Mouse (Mus musculus): ENCODE data around the gene Ano9.

Gene Ano9

DNA sequence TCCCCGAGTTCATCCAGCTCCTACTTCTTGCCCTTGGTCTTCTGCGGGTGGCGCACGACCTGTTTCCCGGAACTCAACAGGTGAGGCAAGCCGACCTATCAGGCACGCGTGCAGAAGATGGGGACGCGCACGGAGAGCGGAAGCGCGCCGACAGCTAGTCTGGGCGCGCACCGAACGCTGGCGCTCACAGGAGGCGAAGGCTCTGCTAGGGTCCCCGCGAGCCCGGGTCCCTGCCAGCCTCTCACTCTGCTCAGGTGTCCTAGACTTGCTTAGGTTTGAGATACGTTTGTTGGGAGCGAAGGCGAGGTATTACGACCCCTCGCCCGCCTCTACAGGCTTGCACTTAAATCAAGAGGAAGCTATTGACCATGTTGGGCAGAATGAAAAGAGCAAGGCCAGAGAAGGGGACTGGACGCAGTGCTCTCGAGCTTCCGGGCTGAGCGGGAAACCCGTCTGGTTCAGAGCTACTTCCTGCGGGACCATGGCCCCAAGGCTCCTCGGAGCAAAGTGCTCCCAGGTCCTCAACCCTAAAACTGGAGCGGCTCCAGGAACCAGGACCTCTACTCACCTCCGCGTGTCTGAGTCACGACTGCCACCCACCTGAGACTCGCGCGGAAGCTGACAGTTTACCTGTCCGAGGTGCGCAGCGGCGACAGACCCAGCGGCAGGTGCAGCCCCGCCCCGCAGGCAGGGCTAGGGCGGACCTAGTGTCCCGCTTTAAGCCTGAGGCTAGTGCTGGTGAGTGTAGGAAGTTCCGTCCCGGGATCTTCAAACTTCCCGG is 17.5 kb downstream of the Ano9 start, which contains the start of gene Sigirr:
Gene Sigirr (minus strand): TSS at position 662 of the 781 bp plus-strand sequence.
- peak; percentile 57 for DNase-seq

DNA sequence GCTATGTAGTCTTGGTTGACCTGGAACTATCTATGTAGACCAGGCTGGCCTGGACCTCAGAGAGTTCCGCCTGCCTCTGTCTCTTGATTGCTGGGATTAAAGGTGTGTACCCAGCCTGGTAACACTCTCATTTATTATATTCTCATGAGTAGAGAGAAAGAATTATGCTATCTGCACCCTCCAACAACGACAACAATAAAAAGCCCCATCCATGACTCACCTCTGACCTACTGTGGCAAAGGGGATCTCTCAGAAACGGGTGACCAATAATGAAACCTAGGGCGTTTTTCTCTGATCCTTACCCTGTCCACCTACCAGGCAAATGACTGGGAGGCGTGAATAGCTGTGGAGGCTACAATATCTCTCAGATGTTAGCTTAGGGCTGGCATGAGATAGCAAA is 20.4 kb downstream of the Ano9 start:
- no peak for DNase-seq

DNA sequence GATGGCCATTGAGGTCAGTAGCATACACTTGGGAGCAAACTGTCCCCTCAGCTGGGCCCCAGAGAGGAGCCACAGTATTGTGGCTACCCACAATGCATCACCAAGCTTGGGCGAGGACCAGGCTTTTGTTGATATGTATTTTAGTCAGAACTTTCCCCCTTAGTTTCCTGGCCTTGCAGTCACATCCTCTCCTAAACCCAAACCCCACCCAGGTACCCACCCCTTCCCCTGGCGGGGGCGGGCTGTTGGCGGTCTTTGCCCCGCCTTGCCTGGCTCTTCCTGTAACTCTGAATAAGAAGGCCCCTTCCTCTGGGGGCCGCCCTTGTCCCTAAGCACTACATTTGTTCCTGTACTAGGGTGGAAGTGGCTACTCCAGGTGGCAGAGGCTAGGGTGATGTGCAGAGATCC is 21.0 kb downstream of the Ano9 start:
- peak; percentile 90 for DNase-seq

DNA sequence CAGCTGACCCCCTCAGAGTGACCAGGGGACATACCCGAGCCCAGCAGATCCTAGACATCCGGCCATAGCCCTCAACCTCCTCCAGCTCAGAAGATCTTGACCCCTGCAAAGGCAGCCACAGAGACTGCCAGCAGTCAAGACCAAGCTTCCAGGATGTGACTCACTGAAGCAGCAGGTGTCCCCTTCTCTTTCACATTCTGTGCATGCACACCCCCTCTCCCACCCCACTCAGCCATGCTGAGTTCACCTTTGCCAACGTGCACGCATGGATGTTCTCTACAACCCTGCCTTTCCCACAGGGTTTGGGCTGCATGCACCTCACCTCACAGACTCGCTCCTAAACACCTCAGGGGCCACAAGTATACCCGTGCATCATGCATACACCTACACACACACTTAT is 21.6 kb downstream of the Ano9 start:
- DNase-seq, result no peak

- no peak for DNase-seq
Measured at GRCm38 (mm10) chr7:141094487-141095205, 23.0 kb downstream of the Ano9 start.

GRCm38 (mm10) chr7:141093950-141094349 is 23.7 kb downstream of the Ano9 start:
- DNase-seq, result no peak

DNA sequence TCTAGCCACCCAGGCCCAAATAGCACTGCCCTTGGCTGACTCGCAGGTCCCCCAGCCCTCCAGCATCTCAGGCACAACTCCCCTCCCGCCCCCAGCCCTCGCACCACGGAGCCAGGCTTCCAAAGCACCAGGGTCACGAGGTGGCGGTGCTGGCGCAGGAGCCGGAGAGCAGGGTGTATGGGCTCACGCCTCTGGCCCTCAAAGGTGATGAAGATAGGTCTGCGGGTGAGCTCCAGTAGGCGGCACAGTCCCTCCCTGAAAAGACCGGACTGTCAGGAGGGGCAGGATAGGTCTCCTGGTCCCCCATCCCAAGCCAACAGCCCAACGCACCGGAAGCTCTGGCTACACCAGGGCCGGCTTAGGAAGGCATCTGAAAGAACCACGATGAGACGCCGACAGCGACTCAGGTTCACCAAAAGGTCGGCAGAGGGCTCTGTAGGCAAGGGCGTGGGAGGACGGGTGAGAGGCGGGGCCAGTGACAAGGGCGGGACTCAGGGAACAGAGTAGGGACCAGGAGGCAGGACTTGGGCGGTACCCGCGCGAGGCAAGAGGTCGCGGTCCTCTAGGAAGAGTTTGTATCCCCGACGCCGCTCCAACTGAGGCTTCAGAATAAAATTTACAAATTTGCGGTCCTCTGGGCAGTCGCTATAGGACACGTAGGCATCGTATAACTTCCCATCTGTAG is 25.4 kb downstream of the Ano9 start:
- DNase-seq, result peak; percentile 95

- DNase-seq, result no peak
Measured at GRCm38 (mm10) chr7:141090228-141090627, 27.4 kb downstream of the Ano9 start.

GRCm38 (mm10) chr7:141088473-141088872 is 29.1 kb downstream of the Ano9 start:
- DNase-seq, result no peak

DNA sequence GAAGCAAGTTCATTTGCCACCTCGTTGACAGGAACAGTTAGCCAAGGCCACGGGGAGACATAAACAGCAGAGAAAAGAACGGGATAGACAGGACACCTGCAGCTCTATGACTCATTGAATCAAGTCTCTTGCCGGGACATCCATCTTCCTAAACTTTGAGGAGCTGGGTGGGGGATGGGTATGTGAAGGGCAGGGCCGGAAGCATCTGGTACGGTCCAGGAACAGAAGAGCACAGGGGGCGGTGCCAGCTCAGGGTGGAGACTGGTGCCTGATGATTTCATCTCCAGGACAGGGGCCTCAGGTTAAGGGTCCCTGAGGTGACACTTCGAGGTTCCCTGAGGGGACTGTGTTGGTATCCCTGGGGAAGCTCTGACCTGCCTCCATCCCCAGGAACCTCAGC is 29.7 kb downstream of the Ano9 start:
- peak; percentile 34 for DNase-seq

GRCm38 (mm10) chr7:141079481-141080449 is 37.8 kb downstream of the Ano9 start:
- peak; percentile 61 for DNase-seq

GRCm38 (mm10) chr7:141078876-141079275 is 38.7 kb downstream of the Ano9 start:
- DNase-seq, result no peak

DNA sequence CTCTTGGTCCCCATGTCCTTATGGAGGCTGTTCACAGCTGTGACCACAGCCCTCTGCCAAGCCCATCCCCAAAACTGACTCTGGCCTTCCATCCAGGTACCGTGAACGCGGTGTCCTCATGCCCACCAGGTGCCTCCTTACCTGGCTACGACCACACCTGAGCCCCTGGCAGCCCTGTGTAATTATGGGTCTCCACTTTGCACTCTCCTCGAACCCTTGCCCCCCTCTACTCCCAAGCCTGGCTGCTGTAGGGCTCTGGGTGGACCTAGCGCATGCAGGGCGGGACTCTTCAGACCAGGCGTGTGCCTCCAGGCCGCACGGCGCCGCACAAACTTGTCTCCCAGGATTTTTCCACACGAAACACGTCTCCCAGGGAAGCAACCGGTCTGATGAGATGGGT is 39.8 kb downstream of the Ano9 start, which contains the start of gene Pkp3:
Gene Pkp3 (plus strand): TSS at position 378 of the 400 bp plus-strand sequence.
- no peak for DNase-seq

GRCm38 (mm10) chr7:141073782-141074181 is 43.8 kb downstream of the Ano9 start:
- DNase-seq, result no peak

DNA sequence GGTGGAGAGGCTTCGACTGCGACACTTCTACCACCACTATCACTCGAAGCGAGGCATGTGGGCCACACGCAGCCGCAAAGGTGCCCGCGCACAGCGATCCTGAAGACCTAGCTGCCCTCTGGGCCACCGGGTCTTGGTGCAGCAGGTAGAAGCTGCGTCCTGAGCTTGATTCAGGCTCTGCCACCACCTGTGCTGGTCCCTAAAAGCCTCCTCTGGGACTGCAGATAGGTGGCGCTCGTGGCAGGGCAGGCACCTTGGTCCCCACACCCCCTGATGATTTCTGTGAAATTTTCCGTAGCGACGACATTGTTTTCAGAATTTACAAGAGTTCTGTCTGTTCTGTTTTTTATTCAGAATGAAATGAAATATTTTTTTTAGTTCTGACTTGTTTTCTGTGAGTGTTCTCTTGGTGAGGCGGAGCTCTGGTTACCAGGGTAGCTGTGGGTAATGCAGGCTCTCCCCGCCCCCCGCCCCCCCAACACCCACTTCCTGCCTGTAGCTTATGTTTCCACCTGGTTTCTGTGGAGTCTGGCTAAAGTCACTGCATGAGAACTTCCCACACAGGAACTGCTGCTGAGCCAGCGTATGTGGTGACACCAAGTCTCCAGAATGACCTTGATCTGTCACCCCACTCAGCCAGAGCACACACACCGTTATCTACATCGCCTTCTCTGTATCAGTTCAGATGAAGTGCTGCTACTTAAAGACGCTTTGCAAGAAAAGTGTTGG is 45.4 kb downstream of the Ano9 start:
- DNase-seq, result peak; percentile 47

GRCm38 (mm10) chr7:141070058-141070862 is 47.3 kb downstream of the Ano9 start:
- DNase-seq, result peak; percentile 85

DNA sequence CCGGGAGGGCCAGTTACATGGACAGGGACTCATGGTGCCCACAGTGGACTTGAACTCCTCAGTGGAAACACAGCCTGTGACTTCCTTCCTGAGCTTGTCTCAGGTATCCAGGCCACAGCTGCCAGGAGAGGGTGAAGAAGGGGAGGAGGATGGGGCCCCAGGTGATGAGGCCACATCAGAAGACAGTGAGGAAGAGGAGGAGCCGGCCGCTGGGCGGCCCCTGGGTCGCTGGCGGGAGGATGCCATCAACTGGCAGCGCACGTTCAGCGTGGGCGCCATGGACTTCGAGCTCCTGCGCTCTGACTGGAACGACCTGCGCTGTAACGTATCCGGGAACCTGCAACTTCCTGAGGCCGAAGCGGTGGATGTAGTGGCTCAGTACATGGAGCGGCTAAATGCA is 49.3 kb downstream of the Ano9 start:
- no peak for DNase-seq

- no peak for DNase-seq
Measured at GRCm38 (mm10) chr7:141064576-141064975, 53.0 kb downstream of the Ano9 start.

GRCm38 (mm10) chr7:141064175-141064574 is 53.4 kb downstream of the Ano9 start:
- DNase-seq, result peak; percentile 49

- DNase-seq, result no peak
Measured at GRCm38 (mm10) chr7:141063353-141063752, 54.3 kb downstream of the Ano9 start.

DNA sequence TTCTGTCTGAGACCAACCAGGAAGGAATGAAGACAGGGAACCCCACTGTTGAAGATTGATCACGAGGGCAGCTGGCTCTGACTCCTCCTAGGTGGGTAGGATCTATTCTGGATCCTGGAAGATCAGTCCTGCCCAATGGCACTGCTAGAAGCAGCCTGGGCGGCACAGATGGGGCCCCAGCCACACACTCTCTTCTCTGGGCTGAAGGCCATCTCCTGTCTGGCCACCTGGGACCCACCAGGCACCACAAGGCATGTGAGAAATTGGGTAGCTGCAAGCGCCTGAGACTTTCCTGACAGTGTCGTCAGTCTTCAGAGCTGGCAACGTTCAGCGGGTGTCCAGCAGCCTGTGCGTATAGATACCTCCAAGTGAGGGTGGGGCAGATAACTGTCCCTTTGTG is 55.1 kb downstream of the Ano9 start:
- no peak for DNase-seq

All from lung, postnatal 10 days (tissue).